Mouse (Mus musculus): ENCODE results near the gene Mapk13. TPM values are rescaled to one million over a fixed set of nuclear protein-coding genes. Genes with fewer than 3 reads are reported as not detected.
A peak's percentile ranks its signal among the peaks of the same experiment; 100 is the strongest.
"Not testable (repeated sequence)": the region's sequence is repeated elsewhere in the genome, so short reads cannot be mapped to it uniquely, and the experiment has no call there.

The Mapk13 gene
- total RNA-seq, 2 experiments from 2014 or later = 12.2 to 32.8 TPM

- no peak for ATAC-seq (ENCODE audit: poor library complexity, severe bottlenecking)
These were observed 43.2 kb downstream of the Mapk13 start for GRCm38 (mm10) chr17:28812345-28812744.

GRCm38 (mm10) chr17:28814529-28815097, 45.5 kb downstream of the Mapk13 start:
- no peak for ATAC-seq (ENCODE audit: poor library complexity, severe bottlenecking)

GRCm38 (mm10) chr17:28815384-28816004, 46.4 kb downstream of the Mapk13 start:
- no peak for ATAC-seq (ENCODE audit: poor library complexity, severe bottlenecking)

GRCm38 (mm10) chr17:28816326-28816725, 47.2 kb downstream of the Mapk13 start:
- ATAC-seq (ENCODE audit: poor library complexity, severe bottlenecking) = not testable (repeated sequence)

- no peak for ATAC-seq (ENCODE audit: poor library complexity, severe bottlenecking)
These were observed 48.0 kb downstream of the Mapk13 start for GRCm38 (mm10) chr17:28816875-28817811.

- ATAC-seq (ENCODE audit: poor library complexity, severe bottlenecking) = no peak
These were observed 51.1 kb downstream of the Mapk13 start for GRCm38 (mm10) chr17:28820189-28820588.

GRCm38 (mm10) chr17:28823004-28823745, 54.1 kb downstream of the Mapk13 start:
- ATAC-seq (ENCODE audit: poor library complexity, severe bottlenecking) = peak; percentile 38; the same call in 1 of the 2 replicates

- no peak for ATAC-seq (ENCODE audit: poor library complexity, severe bottlenecking)
These were observed 54.7 kb downstream of the Mapk13 start for GRCm38 (mm10) chr17:28823749-28824148.

- no peak for ATAC-seq (ENCODE audit: poor library complexity, severe bottlenecking)
These were observed 55.8 kb downstream of the Mapk13 start for GRCm38 (mm10) chr17:28824896-28825295.

- ATAC-seq (ENCODE audit: poor library complexity, severe bottlenecking) = no peak
These were observed 56.4 kb downstream of the Mapk13 start for GRCm38 (mm10) chr17:28825359-28826041.

- ATAC-seq (ENCODE audit: poor library complexity, severe bottlenecking) = no peak
These were observed 58.7 kb downstream of the Mapk13 start for GRCm38 (mm10) chr17:28827665-28828231.

- 0 out of 2 replicates have a peak, but pooled peaks have one; percentile 30 for ATAC-seq (ENCODE audit: poor library complexity, severe bottlenecking)
These were observed 60.0 kb downstream of the Mapk13 start for GRCm38 (mm10) chr17:28829120-28829519.

Other genes with a start within 250 kb of the Mapk13 start
- gene Armc12, start 238.5 kb upstream of the Mapk13 start, total RNA-seq (2015) = 0.16 TPM in 1 of 2 replicates, not detected in the other
- not detected in 2 replicates for gene Armc12, start 238.5 kb upstream of the Mapk13 start, total RNA-seq (2017)
- gene Clpsl2, start 219.9 kb upstream of the Mapk13 start, total RNA-seq (2015) = not detected in 2 replicates
- not detected in 2 replicates for gene Clpsl2, start 219.9 kb upstream of the Mapk13 start, total RNA-seq (2017)
- not detected in 2 replicates for gene Clps, start 208.5 kb upstream of the Mapk13 start, total RNA-seq (2015)
- gene Clps, start 208.5 kb upstream of the Mapk13 start, total RNA-seq (2017) = not detected in 2 replicates
- gene Lhfpl5, start 193.7 kb upstream of the Mapk13 start, total RNA-seq (2015) = not detected in 2 replicates
- gene Lhfpl5, start 193.7 kb upstream of the Mapk13 start, total RNA-seq (2017) = not detected in 2 replicates
- gene Srpk1, start 146.6 kb upstream of the Mapk13 start, total RNA-seq (2015) = 53.0 and 66.9 TPM in 2 replicates
- gene Srpk1, start 146.6 kb upstream of the Mapk13 start, total RNA-seq (2017) = 66.9 and 70.8 TPM in 2 replicates
- 0.52 and 0.58 TPM in 2 replicates for gene Slc26a8, start 79.1 kb upstream of the Mapk13 start, total RNA-seq (2015)
- 0.33 TPM in 1 of 2 replicates, not detected in the other for gene Slc26a8, start 79.1 kb upstream of the Mapk13 start, total RNA-seq (2017)
- gene Mapk14, start 78.0 kb upstream of the Mapk13 start, total RNA-seq (2015) = 163 and 164 TPM in 2 replicates
- 143 and 160 TPM in 2 replicates for gene Mapk14, start 78.0 kb upstream of the Mapk13 start, total RNA-seq (2017)
- 5.9 and 8.8 TPM in 2 replicates for gene AC170998.1, start 43.2 kb upstream of the Mapk13 start, total RNA-seq (2015)
- gene AC170998.1, start 43.2 kb upstream of the Mapk13 start, total RNA-seq (2017) = 1.4 and 3.7 TPM in 2 replicates
- gene Brpf3, start 31.8 kb downstream of the Mapk13 start, total RNA-seq (2015) = 22.5 and 22.6 TPM in 2 replicates
- 4.4 and 8.3 TPM in 2 replicates for gene Brpf3, start 31.8 kb downstream of the Mapk13 start, total RNA-seq (2017)
- gene Pnpla1, start 89.1 kb downstream of the Mapk13 start, total RNA-seq (2015) = 0.11 and 0.58 TPM in 2 replicates
- gene Pnpla1, start 89.1 kb downstream of the Mapk13 start, total RNA-seq (2017) = 0.57 and 0.92 TPM in 2 replicates
- 0.18 TPM in 1 of 2 replicates, not detected in the other for gene 4930539E08Rik, start 146.0 kb downstream of the Mapk13 start, total RNA-seq (2015)
- gene 4930539E08Rik, start 146.0 kb downstream of the Mapk13 start, total RNA-seq (2017) = 0.08 and 0.40 TPM in 2 replicates
- 0.74 and 1.2 TPM in 2 replicates for gene Pxt1, start 174.5 kb downstream of the Mapk13 start, total RNA-seq (2015)
- gene Pxt1, start 174.5 kb downstream of the Mapk13 start, total RNA-seq (2017) = 0.44 and 0.49 TPM in 2 replicates
- gene Kctd20, start 182.7 kb downstream of the Mapk13 start, total RNA-seq (2015) = 130 and 131 TPM in 2 replicates
- gene Kctd20, start 182.7 kb downstream of the Mapk13 start, total RNA-seq (2017) = 203 and 222 TPM in 2 replicates
- gene Stk38, start 238.7 kb downstream of the Mapk13 start, total RNA-seq (2015) = 312 and 327 TPM in 2 replicates
- gene Stk38, start 238.7 kb downstream of the Mapk13 start, total RNA-seq (2017) = 237 and 269 TPM in 2 replicates